Mouse (Mus musculus) midbrain, embryonic 10.5 days (tissue): ENCODE measurements around the gene A730049H05Rik. TPM values are rescaled to one million over a fixed set of nuclear protein-coding genes. Genes with fewer than 3 reads are reported as not detected.

Experiments used
- polyA plus RNA-seq: library from polyadenylated mRNA; unstranded; fragments of >200 nt; fragmentation: Nextera tagmentation; extraction: Ambion mirVana; gene quantifications from 2 replicates; pipeline ENCODE4 v1.2.1, GENCODE M21; 2016

Gene A730049H05Rik
- polyA plus RNA-seq, 1 experiment from 2014 or later, result 1.5 TPM

Other genes with a start within 250 kb of the A730049H05Rik start
- 3.0 and 5.7 TPM in 2 replicates for gene Prickle2, start 110.3 kb upstream of the A730049H05Rik start, polyA plus RNA-seq
- not detected in 2 replicates for gene Gm15737, start 52.9 kb downstream of the A730049H05Rik start, polyA plus RNA-seq
- gene Adamts9, start 127.0 kb downstream of the A730049H05Rik start, polyA plus RNA-seq, result 1.3 and 1.9 TPM in 2 replicates